Mouse (Mus musculus) C2C12 (cell line): Measurements from ENCODE around the gene Mink1.

ENCODE experiments used
- CEBPB ChIP-seq: IDR thresholded peaks from one replicate; pipeline ENCODE4 v1.6.1; 2011; ENCODE audit warnings: low read depth, mild to moderate bottlenecking, control low read depth, moderate library complexity
- CTCF ChIP-seq: IDR thresholded peaks from one replicate; pipeline ENCODE4 v1.5.1; 2011; ENCODE audit not compliant: control insufficient read depth, insufficient read depth, insufficient read length
- FOSL1 ChIP-seq: IDR thresholded peaks from one replicate; pipeline ENCODE4 v1.8.0; 2011; ENCODE audit warnings: mild to moderate bottlenecking, low read length; ENCODE audit not compliant: poor library complexity, insufficient read depth, severe bottlenecking
- MAX ChIP-seq: IDR thresholded peaks from one replicate; pipeline ENCODE4 v1.6.1; 2011; ENCODE audit warnings: mild to moderate bottlenecking, control low read depth
- MYOD1 ChIP-seq: IDR thresholded peaks from one replicate; pipeline ENCODE4 v1.6.1; 2011; ENCODE audit warnings: low read depth; ENCODE audit not compliant: control insufficient read depth, insufficient read length
- MYOG ChIP-seq: IDR thresholded peaks from one replicate; pipeline ENCODE4 v1.6.1; 2011; ENCODE audit not compliant: control insufficient read depth, insufficient read length; ENCODE audit errors: extremely low read depth
- USF1 ChIP-seq: IDR thresholded peaks from one replicate; pipeline ENCODE4 v1.6.1; 2011; ENCODE audit warnings: low read depth, mild to moderate bottlenecking, control low read depth, moderate library complexity

DNA sequence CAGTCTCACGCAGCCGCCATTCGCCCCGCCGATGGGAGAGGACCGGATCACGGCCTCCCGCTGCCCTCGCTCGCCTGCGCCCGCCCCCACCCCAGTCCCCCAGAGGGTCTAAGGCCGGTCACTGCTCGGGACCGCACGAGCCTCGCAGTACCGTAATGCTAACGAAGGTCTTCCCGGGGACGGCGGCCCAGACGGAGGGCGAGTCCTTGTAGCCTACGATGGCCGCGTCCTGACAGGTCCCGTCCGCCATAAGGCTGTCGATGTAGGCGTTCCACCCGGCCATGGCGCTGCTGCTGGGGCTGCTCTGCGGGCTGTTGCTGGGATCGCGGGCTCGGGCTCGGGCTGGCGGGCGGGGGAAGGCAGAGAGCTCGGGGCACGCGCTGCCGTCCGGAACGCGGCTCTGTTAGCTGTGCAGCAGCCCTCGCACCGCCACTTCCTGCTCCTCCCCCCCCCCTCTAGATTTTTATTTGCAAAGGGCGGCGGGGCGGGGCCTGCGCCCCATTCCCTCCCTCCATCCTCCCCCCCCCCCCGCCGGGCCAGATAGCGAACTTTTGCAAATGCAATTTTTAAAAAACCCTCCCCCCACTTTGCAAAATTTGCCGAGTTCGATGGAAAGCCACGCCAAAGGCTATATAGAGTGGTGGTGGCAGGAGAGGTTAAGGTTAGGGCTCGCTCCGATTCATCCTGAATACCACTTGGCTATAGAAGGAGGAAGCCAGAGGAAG lies 91.7 kb downstream of the Mink1 start, which contains the start of gene Pfn1:
- no peak for TF ChIP-seq CTCF
- no peak for TF ChIP-seq USF1
- TF ChIP-seq FOSL1: no peak
- TF ChIP-seq MYOD1: no peak
- TF ChIP-seq CEBPB: no peak
- TF ChIP-seq MAX: peak; percentile 46
- no peak for TF ChIP-seq MYOG
